Mouse (Mus musculus) kidney, embryonic 16.5 days (tissue): ENCODE results near the gene Lrrc4c. TPM values are rescaled to one million over a fixed set of nuclear protein-coding genes. Genes with fewer than 3 reads are reported as not detected.

Experiments used
- ATAC-seq: fragments of 200-750 bp; cut with Nextera tagmentation; 2 replicates; pipeline ENCODE4 v1.8.0; 2017; ENCODE audit warnings: moderate TSS enrichment; ENCODE audit not compliant: low FRiP score, low TSS enrichment
- H3K27ac ChIP-seq: fragments of 300-500 bp; sonication (generic); 2 replicates; pipeline ENCODE4 v1.5.1; 2014; ENCODE audit warnings: low read length
- H3K27me3 ChIP-seq: fragments of 300-500 bp; sonication (generic); 2 replicates; pipeline ENCODE4 v1.6.1; 2014; ENCODE audit warnings: low read length, control low read depth, mixed read lengths; ENCODE audit not compliant: insufficient read depth
- H3K36me3 ChIP-seq: fragments of 300-500 bp; sonication (generic); 2 replicates; pipeline ENCODE4 v1.6.1; 2014; ENCODE audit warnings: low read length, control low read depth, mixed read lengths; ENCODE audit not compliant: insufficient read depth
- H3K4me1 ChIP-seq: fragments of 300-500 bp; sonication (generic); 2 replicates; pipeline ENCODE4 v1.6.1; 2014; ENCODE audit warnings: low read length, control low read depth, mixed read lengths; ENCODE audit not compliant: insufficient read depth
- H3K4me2 ChIP-seq: fragments of 300-500 bp; sonication (generic); replicated peaks from 2 replicates; pipeline ENCODE4 v1.6.1; 2014; ENCODE audit warnings: low read depth, low read length
- H3K4me3 ChIP-seq: fragments of 300-500 bp; sonication (generic); 2 replicates; pipeline ENCODE4 v1.5.1; 2014; ENCODE audit warnings: mild to moderate bottlenecking, low read length
- H3K9ac ChIP-seq: fragments of 300-500 bp; sonication (generic); replicated peaks from 2 replicates; pipeline ENCODE4 v1.6.1; 2014; ENCODE audit warnings: low read length
- H3K9me3 ChIP-seq: fragments of 300-500 bp; sonication (generic); 2 replicates; pipeline ENCODE4 v1.6.1; 2016; ENCODE audit warnings: low read length, control low read depth
- WGBS: fragments of 180-500 bp; shearing (Covaris S2); extraction: QIAGEN DNeasy Blood & Tissue Kit; methylation state at CpG from one replicate; pipeline ENCODE4 v1.1.7; 2014; 5-methylcytosine and 5-hydroxymethylcytosine counted together
- polyA plus RNA-seq: library from polyadenylated mRNA; unstranded; fragments of >200 nt; fragmentation: Nextera tagmentation; extraction: Ambion mirVana; gene quantifications from 2 replicates; pipeline ENCODE4 v1.2.1, GENCODE M21; 2015

Gene Lrrc4c
- polyA plus RNA-seq, 1 experiment from 2014 or later = 0.69 TPM

- 80% methylated on average over 3 of the region's 3 CpGs for WGBS
- Histone ChIP-seq H3K4me1 (no peaks in the 10 kb centered on the region), H3K9me3 (no peaks in the 10 kb centered on the region), H3K27me3 (no peaks in the 10 kb centered on the region), H3K4me3 (no peak overlapping the region), H3K4me2 (no peak overlapping the region), H3K36me3 (no peaks in the 10 kb centered on the region), H3K27ac (no peak overlapping the region), H3K9ac (no peak overlapping the region)
- ATAC-seq = no peak
Observed at GRCm38 (mm10) chr2:97294216-97294615, 976.2 kb downstream of the Lrrc4c start.

GRCm38 (mm10) chr2:97299704-97300103 lies 981.7 kb downstream of the Lrrc4c start:
- H3K4me2 ChIP-seq = no peak overlapping the region
- no peaks in the 10 kb centered on the region for H3K4me1 ChIP-seq
- H3K9ac ChIP-seq = no peak overlapping the region
- no peak overlapping the region for H3K4me3 ChIP-seq
- WGBS = 74% methylated on average over 2 of the region's 2 CpGs
- ATAC-seq = no peak
- H3K27ac ChIP-seq = no peak overlapping the region
- H3K27me3 ChIP-seq = no peaks in the 10 kb centered on the region
- H3K36me3 ChIP-seq = no peaks in the 10 kb centered on the region
- no peaks in the 10 kb centered on the region for H3K9me3 ChIP-seq

GRCm38 (mm10) chr2:97318008-97318407 lies 1000.0 kb downstream of the Lrrc4c start:
- ATAC-seq = no peak
- no peaks in the 10 kb centered on the region for H3K9me3 ChIP-seq
- H3K36me3 ChIP-seq = no peaks in the 10 kb centered on the region
- no peak overlapping the region for H3K9ac ChIP-seq
- no peak overlapping the region for H3K4me2 ChIP-seq
- no peak overlapping the region for H3K27ac ChIP-seq
- H3K4me3 ChIP-seq = no peak overlapping the region
- no peaks in the 10 kb centered on the region for H3K4me1 ChIP-seq
- 73% methylated on average over 1 of the region's 1 CpGs for WGBS
- H3K27me3 ChIP-seq = no peaks in the 10 kb centered on the region

- 89% methylated on average over 1 of the region's 1 CpGs for WGBS
- no peak for ATAC-seq
- no peaks in the 10 kb centered on the region for H3K9me3 ChIP-seq
- H3K27me3 ChIP-seq = no peaks in the 10 kb centered on the region
- H3K27ac ChIP-seq = no peak overlapping the region
- H3K9ac ChIP-seq = no peak overlapping the region
- H3K36me3 ChIP-seq = no peaks in the 10 kb centered on the region
- no peak overlapping the region for H3K4me3 ChIP-seq
- no peak overlapping the region for H3K4me2 ChIP-seq
- no peaks in the 10 kb centered on the region for H3K4me1 ChIP-seq
Observed at GRCm38 (mm10) chr2:97318536-97318935, 1000.6 kb downstream of the Lrrc4c start.

GRCm38 (mm10) chr2:97332084-97332682 lies 1014.2 kb downstream of the Lrrc4c start:
- no peak for ATAC-seq

GRCm38 (mm10) chr2:97339627-97340026 lies 1021.7 kb downstream of the Lrrc4c start:
- Histone ChIP-seq H3K4me3 (no peak overlapping the region), H3K27ac (no peak overlapping the region), H3K4me2 (no peak overlapping the region), H3K4me1 (no peaks in the 10 kb centered on the region), H3K27me3 (no peaks in the 10 kb centered on the region), H3K9ac (no peak overlapping the region), H3K9me3 (no peaks in the 10 kb centered on the region), H3K36me3 (no peaks in the 10 kb centered on the region)
- ATAC-seq = no peak
- 83% methylated on average over 4 of the region's 4 CpGs for WGBS

More at GRCm38 (mm10) chr2:97332084-97332682, 1014.2 kb downstream of the Lrrc4c start:
- Histone ChIP-seq H3K9me3 (no peaks in the 10 kb centered on the region), H3K27ac (no peak overlapping the region), H3K4me2 (no peak overlapping the region), H3K4me3 (no peak overlapping the region), H3K27me3 (no peaks in the 10 kb centered on the region), H3K4me1 (no peaks in the 10 kb centered on the region), H3K36me3 (no peaks in the 10 kb centered on the region), H3K9ac (no peak overlapping the region)
- WGBS = 68% methylated on average over 1 of the region's 1 CpGs

- H3K4me2 ChIP-seq = no peak overlapping the region
- ATAC-seq = peak; percentile 61; the same call in 1 of the 2 replicates
- no peaks in the 10 kb centered on the region for H3K36me3 ChIP-seq
- 81% methylated on average over 2 of the region's 2 CpGs for WGBS
- H3K27ac ChIP-seq = no peak overlapping the region
- H3K4me3 ChIP-seq = no peak overlapping the region
- no peaks in the 10 kb centered on the region for H3K27me3 ChIP-seq
- H3K9me3 ChIP-seq = no peaks in the 10 kb centered on the region
- no peaks in the 10 kb centered on the region for H3K4me1 ChIP-seq
- no peak overlapping the region for H3K9ac ChIP-seq
Observed at GRCm38 (mm10) chr2:97361235-97361634, 1043.3 kb downstream of the Lrrc4c start.

GRCm38 (mm10) chr2:97369978-97370377 lies 1052.0 kb downstream of the Lrrc4c start:
- Histone ChIP-seq H3K27me3 (no peaks in the 10 kb centered on the region), H3K36me3 (no peaks in the 10 kb centered on the region), H3K4me1 (no peaks in the 10 kb centered on the region), H3K27ac (no peak overlapping the region), H3K4me2 (no peak overlapping the region), H3K4me3 (no peak overlapping the region), H3K9ac (no peak overlapping the region), H3K9me3 (no peaks in the 10 kb centered on the region)
- no peak for ATAC-seq
- WGBS = 80% methylated on average over 3 of the region's 3 CpGs

GRCm38 (mm10) chr2:97391437-97391836 lies 1073.5 kb downstream of the Lrrc4c start:
- Histone ChIP-seq H3K36me3 (no peaks in the 10 kb centered on the region), H3K4me1 (no peaks in the 10 kb centered on the region), H3K27ac (no peak overlapping the region), H3K9me3 (no peaks in the 10 kb centered on the region), H3K4me3 (no peak overlapping the region), H3K27me3 (no peaks in the 10 kb centered on the region), H3K4me2 (no peak overlapping the region), H3K9ac (no peak overlapping the region)
- 61% methylated on average over 3 of the region's 3 CpGs for whole genome bisulfite sequencing
- no peak for ATAC-seq

- no peak for ATAC-seq
- WGBS = 74% methylated on average over 2 of the region's 2 CpGs
Observed at GRCm38 (mm10) chr2:97391876-97392275, 1073.9 kb downstream of the Lrrc4c start.

More at GRCm38 (mm10) chr2:97391876-97392275, 1073.9 kb downstream of the Lrrc4c start:
- Histone ChIP-seq H3K9ac (no peak overlapping the region), H3K36me3 (no peaks in the 10 kb centered on the region), H3K4me2 (no peak overlapping the region), H3K27me3 (no peaks in the 10 kb centered on the region), H3K4me1 (no peaks in the 10 kb centered on the region), H3K27ac (no peak overlapping the region), H3K4me3 (no peak overlapping the region), H3K9me3 (no peaks in the 10 kb centered on the region)
